Mouse (Mus musculus): Measurements from ENCODE around the gene Rin1.
"Not testable (repeated sequence)": the region's sequence is repeated elsewhere in the genome, so short reads cannot be mapped to it uniquely, and the experiment has no call there.

Gene Rin1

GRCm38 (mm10) chr19:5069486-5069885 lies 19.2 kb downstream of the Rin1 start:
- DNase-seq, result no peak

- no peak for DNase-seq
Measured at GRCm38 (mm10) chr19:5069978-5070377, 19.7 kb downstream of the Rin1 start.

GRCm38 (mm10) chr19:5071077-5071476 lies 20.8 kb downstream of the Rin1 start:
- no peak for DNase-seq

- DNase-seq, result no peak
Measured at GRCm38 (mm10) chr19:5071545-5072369, 21.5 kb downstream of the Rin1 start.

- no peak for DNase-seq
Measured at GRCm38 (mm10) chr19:5072389-5073019, 22.2 kb downstream of the Rin1 start.

- DNase-seq, result no peak
Measured at GRCm38 (mm10) chr19:5073028-5073427, 22.7 kb downstream of the Rin1 start.

GRCm38 (mm10) chr19:5073518-5073917 lies 23.2 kb downstream of the Rin1 start:
- no peak for DNase-seq

- DNase-seq, result no peak
Measured at GRCm38 (mm10) chr19:5079279-5079678, 29.0 kb downstream of the Rin1 start.

GRCm38 (mm10) chr19:5082005-5082404 lies 31.7 kb downstream of the Rin1 start:
- DNase-seq, result no peak

GRCm38 (mm10) chr19:5082596-5082995 lies 32.3 kb downstream of the Rin1 start:
- DNase-seq, result no peak

GRCm38 (mm10) chr19:5083961-5084833 lies 33.9 kb downstream of the Rin1 start:
- DNase-seq, result no peak

- DNase-seq, result peak; percentile 62
Measured at GRCm38 (mm10) chr19:5084834-5085144, 34.5 kb downstream of the Rin1 start.

- DNase-seq, result peak; percentile 72
Measured at GRCm38 (mm10) chr19:5085145-5085863, 35.0 kb downstream of the Rin1 start, which contains the start of gene Tmem151a. TSS of gene Tmem151a (minus strand) at chr19:5085531.

GRCm38 (mm10) chr19:5086533-5086932 lies 36.3 kb downstream of the Rin1 start:
- DNase-seq, result not testable (repeated sequence)

- peak; percentile 93 for DNase-seq
Measured at GRCm38 (mm10) chr19:5087884-5088728, 37.8 kb downstream of the Rin1 start, which contains the start of gene Yif1a. TSS of gene Yif1a (plus strand) at chr19:5088538.

- peak; percentile 32 for DNase-seq
Measured at GRCm38 (mm10) chr19:5089324-5089723, 39.0 kb downstream of the Rin1 start.

- DNase-seq, result no peak
Measured at GRCm38 (mm10) chr19:5092083-5092482, 41.8 kb downstream of the Rin1 start.

- DNase-seq, result peak; percentile 51
Measured at GRCm38 (mm10) chr19:5093481-5094242, 43.4 kb downstream of the Rin1 start.

GRCm38 (mm10) chr19:5094243-5094632 lies 44.0 kb downstream of the Rin1 start:
- DNase-seq, result peak; percentile 94

GRCm38 (mm10) chr19:5094746-5095417 lies 44.6 kb downstream of the Rin1 start:
- DNase-seq, result no peak
